Mouse (Mus musculus) thymus, adult 2 months (tissue): Measurements from ENCODE around the gene Josd2. TPM values are rescaled to one million over a fixed set of nuclear protein-coding genes. Genes with fewer than 3 reads are reported as not detected.

Source experiments
- DNase-seq: peaks from one replicate; pipeline ENCODE4 v3.0.0; 2021
- H3K27ac ChIP-seq: fragments of 200-500 bp; 2 replicates; pipeline ENCODE4 v1.5.1; 2012; ENCODE audit warnings: low read length, control low read depth; ENCODE audit not compliant: control insufficient read depth, insufficient read depth
- H3K27me3 ChIP-seq: fragments of 200-500 bp; 2 replicates; pipeline ENCODE4 v1.6.1; 2012; ENCODE audit warnings: mild to moderate bottlenecking, low read length, moderate library complexity, mixed read lengths; ENCODE audit not compliant: control insufficient read depth, insufficient read depth
- H3K36me3 ChIP-seq: fragments of 200-500 bp; 2 replicates; pipeline ENCODE4 v1.6.1; 2012; ENCODE audit warnings: mild to moderate bottlenecking, low read length, moderate library complexity; ENCODE audit not compliant: control insufficient read depth, insufficient read depth
- H3K4me1 ChIP-seq: fragments of 200-500 bp; replicated peaks from 2 replicates; pipeline ENCODE4 v1.6.1; 2012; ENCODE audit warnings: low read length; ENCODE audit not compliant: control insufficient read depth, insufficient read depth
- H3K4me3 ChIP-seq: fragments of 200-500 bp; 2 replicates; pipeline ENCODE4 v1.5.1; 2012; ENCODE audit warnings: mild to moderate bottlenecking, low read length, control low read depth, moderate library complexity; ENCODE audit not compliant: control insufficient read depth, insufficient read depth
- CTCF ChIP-seq: fragments of 200-500 bp; IDR thresholded peaks from 2 replicates; pipeline ENCODE4 v1.5.1; 2012; ENCODE audit warnings: mild to moderate bottlenecking, control low read depth, low read length, moderate library complexity, borderline replicate concordance; ENCODE audit not compliant: control insufficient read depth, poor library complexity, insufficient read depth; ENCODE audit errors: extremely low read depth
- POLR2A ChIP-seq: fragments of 200-500 bp; IDR thresholded peaks from 2 replicates; pipeline ENCODE4 v1.6.1; 2012; ENCODE audit warnings: mild to moderate bottlenecking, low read length, control low read depth, moderate library complexity; ENCODE audit not compliant: control insufficient read depth, poor library complexity, insufficient read depth; ENCODE audit errors: extremely low read depth
- WGBS: fragments of 180-500 bp; shearing (Covaris S2); methylation state at CpG from one replicate; pipeline ENCODE4 v1.1.7; 2018; 5-methylcytosine and 5-hydroxymethylcytosine counted together
- polyA plus RNA-seq: library from polyadenylated mRNA; depleted of rRNA; stranded (reverse); fragments of >200 nt; gene quantifications from 2 replicates; pipeline ENCODE4 v1.2.3, GENCODE M21; 2012

The Josd2 gene
- polyA plus RNA-seq, 1 experiment, result 142 TPM

- Histone ChIP-seq H3K27ac (no peak overlapping the region), H3K36me3 (no peaks in the 10 kb centered on the region), H3K4me3 (no peak overlapping the region), H3K27me3 (no peaks in the 10 kb centered on the region), H3K4me1 (peaks cover 17% of the 10 kb centered on the region)
- TF ChIP-seq POLR2A (no peak), CTCF (no peak)
- 95% methylated on average over 10 of the region's 10 CpGs for WGBS
- DNase-seq, result no peak
These were observed 29.7 kb downstream of the Josd2 start for GRCm38 (mm10) chr7:44497361-44498055.

GRCm38 (mm10) chr7:44498922-44499321 lies 31.1 kb downstream of the Josd2 start:
- Histone ChIP-seq H3K4me3 (no peak overlapping the region), H3K36me3 (no peaks in the 10 kb centered on the region), H3K4me1 (peaks cover 17% of the 10 kb centered on the region), H3K27ac (no peak overlapping the region), H3K27me3 (no peaks in the 10 kb centered on the region)
- no peak for DNase-seq
- 81% methylated on average over 1 of the region's 1 CpGs for WGBS
- no peak for TF ChIP-seq POLR2A
- TF ChIP-seq CTCF, result no peak

- TF ChIP-seq POLR2A, result no peak
- no peak for TF ChIP-seq CTCF
- 71% methylated on average over 20 of the region's 20 CpGs for WGBS
These were observed 32.3 kb downstream of the Josd2 start for GRCm38 (mm10) chr7:44500046-44500445.

GRCm38 (mm10) chr7:44501563-44502115 lies 33.9 kb downstream of the Josd2 start:
- TF ChIP-seq POLR2A (no peak), CTCF (peak; percentile 59; the same call in 1 of the 2 replicates)
- DNase-seq, result peak; percentile 74
- H3K27me3 ChIP-seq, result no peaks in the 10 kb centered on the region
- H3K27ac ChIP-seq, result no peak overlapping the region
- H3K4me1 ChIP-seq, result peaks cover 7% of the 10 kb centered on the region
- WGBS, result 26% methylated on average over 5 of the region's 5 CpGs
- H3K36me3 ChIP-seq, result no peaks in the 10 kb centered on the region
- H3K4me3 ChIP-seq, result no peak overlapping the region

More at GRCm38 (mm10) chr7:44500046-44500445, 32.3 kb downstream of the Josd2 start:
- Histone ChIP-seq H3K27me3 (no peaks in the 10 kb centered on the region), H3K27ac (no peak overlapping the region), H3K4me3 (no peak overlapping the region), H3K4me1 (peaks cover 13% of the 10 kb centered on the region), H3K36me3 (no peaks in the 10 kb centered on the region)
- no peak for DNase-seq

- 0 out of 2 replicates have a peak, but pooled peaks cover 4% of the 10 kb centered on the region for H3K4me1 ChIP-seq
- no peak for DNase-seq
- H3K27ac ChIP-seq, result no peak overlapping the region
- H3K36me3 ChIP-seq, result no peaks in the 10 kb centered on the region
- TF ChIP-seq POLR2A (no peak), CTCF (no peak)
- H3K27me3 ChIP-seq, result no peaks in the 10 kb centered on the region
- H3K4me3 ChIP-seq, result no peak overlapping the region
These were observed 39.7 kb downstream of the Josd2 start for GRCm38 (mm10) chr7:44507491-44507890.

- no peak overlapping the region for H3K4me3 ChIP-seq
- TF ChIP-seq POLR2A (no peak), CTCF (0 out of 2 replicates have a peak, but pooled peaks have one; percentile 34)
- H3K27me3 ChIP-seq, result no peaks in the 10 kb centered on the region
- no peaks in the 10 kb centered on the region for H3K36me3 ChIP-seq
- H3K4me1 ChIP-seq, result peaks cover 6% of the 10 kb centered on the region; the same call in 1 of the 2 replicates
- 75% methylated on average over 9 of the region's 9 CpGs for WGBS
- DNase-seq, result no peak
- H3K27ac ChIP-seq, result no peak overlapping the region
These were observed 51.6 kb downstream of the Josd2 start for GRCm38 (mm10) chr7:44519240-44519913.
